Mouse (Mus musculus) small intestine, adult 2 months (tissue): ENCODE data around the gene Ctsc.

Experiments
- CTCF ChIP-seq: fragments of 200-500 bp; IDR thresholded peaks from 2 replicates; pipeline ENCODE4 v1.5.1; 2012; ENCODE audit warnings: low read depth, mild to moderate bottlenecking, control low read depth, inconsistent platforms, low read length, moderate library complexity, mixed read lengths; ENCODE audit not compliant: insufficient replicate concordance, insufficient read length; ENCODE audit errors: extremely low read depth
- POLR2A ChIP-seq: fragments of 200-500 bp; IDR thresholded peaks from 2 replicates; pipeline ENCODE4 v1.6.1; 2012; ENCODE audit warnings: low read depth, mild to moderate bottlenecking, control low read depth, inconsistent platforms, low read length, moderate library complexity

GRCm38 (mm10) chr7:88305750-88306149 lies 27.9 kb downstream of the Ctsc start:
- no peak for TF ChIP-seq CTCF
- TF ChIP-seq POLR2A = no peak
